In genomic region chr1:175389250-175389649, GRCm38 (mm10) we compare ENCODE assay signal across 22 mouse cellular contexts.
"Had no signal": no experiment of that assay in that cellular context is flagged by ENCODE, and none has a peak within 500 bp of the region (broad histone marks: within the 10 kb centered on the region; RNA-seq: fewer than 3 reads in every experiment).

No protein-coding gene starts in this region.

- H3K9ac ChIP-seq: liver, postnatal 0 days; lung, embryonic 15.5 days; midbrain, embryonic 13.5 days; midbrain, embryonic 15.5 days; neural tube, embryonic 13.5 days; neural tube, embryonic 15.5 days had no signal

- H3K4me1 ChIP-seq: lung, embryonic 15.5 days; megakaryocyte, embryonic 14.5 days had no signal

- ATAC-seq: liver, postnatal 0 days; lung, postnatal 0 days; midbrain, embryonic 13.5 days; midbrain, embryonic 15.5 days had no signal

- H3K9me3 ChIP-seq: lung, embryonic 15.5 days; midbrain, embryonic 13.5 days; midbrain, embryonic 15.5 days; neural tube, embryonic 13.5 days; neural tube, embryonic 15.5 days had no signal

- H3K27me3 ChIP-seq: lung, embryonic 15.5 days; megakaryocyte, embryonic 14.5 days; midbrain, embryonic 13.5 days; midbrain, embryonic 15.5 days; neural tube, embryonic 13.5 days; neural tube, embryonic 15.5 days had no signal

- DNase-seq: liver, postnatal 0 days; lung, adult 2 months; lung, postnatal 14 days; lung, postnatal 36 days; retina, postnatal 1 day; right cerebral cortex, adult 18-20 months; right cerebral cortex, postnatal 25 days; right cerebral cortex, postnatal 4 days; spleen, adult 18-20 months; thymus, adult 2 months; thymus, postnatal 25 days; thymus, postnatal 4 days had no signal

- H3K27ac ChIP-seq: lung, embryonic 15.5 days; macrophage; midbrain, embryonic 13.5 days; midbrain, embryonic 15.5 days; neural tube, embryonic 13.5 days; neural tube, embryonic 15.5 days had no signal

- H3K36me3 ChIP-seq: lung, embryonic 15.5 days; midbrain, embryonic 13.5 days; midbrain, embryonic 15.5 days; neural tube, embryonic 13.5 days; neural tube, embryonic 15.5 days had no signal

- H3K4me2 ChIP-seq: lung, embryonic 15.5 days; midbrain, embryonic 11.5 days; midbrain, embryonic 13.5 days; midbrain, embryonic 15.5 days; neural tube, embryonic 13.5 days; neural tube, embryonic 15.5 days had no signal

- H3K4me3 ChIP-seq: lung, embryonic 15.5 days; megakaryocyte, embryonic 14.5 days; midbrain, embryonic 13.5 days; midbrain, embryonic 15.5 days; myocyte; neural tube, embryonic 13.5 days; neural tube, embryonic 15.5 days had no signal
